Mouse (Mus musculus) sigmoid colon, adult 10 weeks (tissue): ENCODE results near the gene Sec24b. TPM values are rescaled to one million over a fixed set of nuclear protein-coding genes. Genes with fewer than 3 reads are reported as not detected.

Source experiments
- polyA plus RNA-seq: library from polyadenylated mRNA; stranded (reverse); fragments of 350-450 nt; fragmentation: Illumina TruSeq; extraction: RNeasy Lipid Tissue Mini Kit (QIAGEN cat#74804); gene quantifications from one replicate; pipeline ENCODE4 v1.2.3, GENCODE M21; 2014; ENCODE audit warnings: low read depth, low replicate concordance

Sec24b gene
- polyA plus RNA-seq, result 49.4 TPM

DNA sequence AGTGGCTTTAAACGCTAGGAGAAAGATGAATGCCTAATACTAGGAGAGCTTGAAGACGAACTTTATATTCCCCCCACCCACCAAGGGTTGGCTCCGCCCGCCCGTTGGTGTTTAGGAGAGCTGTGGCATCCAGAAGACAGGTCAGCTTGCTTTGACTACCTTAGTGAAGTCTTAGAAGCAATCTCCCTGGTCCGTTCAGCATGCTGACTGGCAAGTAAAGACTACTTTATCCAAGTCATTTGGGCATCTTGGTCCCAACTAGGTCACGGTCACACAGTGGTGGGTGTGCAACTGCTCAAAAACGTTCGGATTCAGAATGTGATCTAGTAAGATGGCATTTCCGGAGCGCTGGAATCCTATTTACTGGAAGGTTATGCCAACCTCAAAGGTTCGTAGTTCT lies at the start of gene Sec24b:
Sec24b (minus strand) TSS at position 273 of the 400 bp plus-strand sequence.

DNA sequence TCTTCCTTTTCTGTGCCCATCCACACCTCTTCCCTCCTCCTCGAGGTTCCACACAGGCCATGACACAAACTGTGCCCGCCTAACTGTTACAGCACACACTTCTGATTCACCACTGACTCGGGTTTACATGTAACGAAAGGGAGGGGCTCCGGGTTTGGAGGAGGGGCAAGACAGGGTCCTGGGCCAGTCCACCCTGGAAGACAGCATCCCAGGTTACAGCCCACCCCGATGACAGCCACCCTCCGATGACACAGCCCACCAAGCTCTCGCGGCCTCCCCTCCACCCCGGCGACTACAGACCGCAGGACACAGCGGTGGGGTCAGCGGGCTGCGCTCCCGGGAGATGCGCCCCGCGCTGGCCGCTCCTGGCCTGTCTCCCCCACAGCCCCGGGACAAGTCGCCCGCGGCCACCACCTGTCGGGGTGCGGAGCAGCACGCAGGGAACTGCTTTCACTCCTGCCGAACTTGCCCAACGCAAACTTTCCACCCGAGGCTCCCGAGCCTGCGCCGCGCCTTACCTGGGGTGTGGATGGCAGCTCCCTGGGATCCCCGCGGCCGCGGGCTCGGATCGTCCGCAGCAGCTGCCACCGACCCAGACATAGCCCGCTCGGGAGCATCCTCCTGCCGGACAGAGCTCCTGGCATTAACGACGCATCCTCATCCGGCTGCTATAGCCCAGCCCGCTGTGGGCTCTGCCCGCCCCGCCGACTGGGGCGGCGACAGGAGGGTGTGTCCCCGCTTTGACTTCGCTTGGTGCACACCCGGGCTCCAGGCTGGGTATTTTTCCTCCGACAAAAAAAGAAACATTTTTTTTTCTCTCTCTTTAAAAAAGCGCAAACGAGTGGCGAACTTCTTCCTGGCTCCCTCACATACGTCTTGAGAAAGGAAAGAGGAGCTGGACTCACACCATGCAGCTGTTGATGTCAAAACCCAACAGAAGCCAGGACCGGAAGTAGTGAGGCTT lies 91.6 kb downstream of the Sec24b start, which contains the start of gene Mcub:
Mcub (minus strand) TSS at position 775 of the 964 bp plus-strand sequence.

Other genes starting within 250 kb of the Sec24b start
- gene Rrh, start 239.0 kb downstream of the Sec24b start, polyA plus RNA-seq, result 0.60 TPM
- 47.0 TPM for gene Gar1, start 230.2 kb downstream of the Sec24b start, polyA plus RNA-seq
- gene Cfi, start 225.7 kb downstream of the Sec24b start, polyA plus RNA-seq, result not detected
- 6.6 TPM for gene Pla2g12a, start 182.9 kb downstream of the Sec24b start, polyA plus RNA-seq
- gene Casp6, start 160.1 kb downstream of the Sec24b start, polyA plus RNA-seq, result 45.4 TPM
- gene Mcub, start 91.3 kb downstream of the Sec24b start, polyA plus RNA-seq, result 15.2 TPM
- 2.0 TPM for gene Col25a1, start 69.9 kb upstream of the Sec24b start, polyA plus RNA-seq